Mouse (Mus musculus) G1E (cell line): ENCODE measurements around the gene Prol1.
"Not testable (repeated sequence)": the region's sequence is repeated elsewhere in the genome, so short reads cannot be mapped to it uniquely, and the experiment has no call there.

ENCODE experiments used
- CTCF ChIP-seq: IDR thresholded peaks from 2 replicates; pipeline ENCODE4 v1.5.1; 2012; ENCODE audit warnings: low read depth, low read length, inconsistent platforms, mixed read lengths
- GATA1 ChIP-seq: IDR thresholded peaks from 2 replicates; pipeline ENCODE4 v1.6.1; 2012; ENCODE audit warnings: borderline replicate concordance, low read length, inconsistent platforms, mixed read lengths
- POLR2AphosphoS5 ChIP-seq: IDR thresholded peaks from 2 replicates; pipeline ENCODE4 v1.6.1; 2012; ENCODE audit warnings: low read depth, low read length, inconsistent platforms; ENCODE audit not compliant: insufficient replicate concordance

- TF ChIP-seq CTCF, GATA1, POLR2AphosphoS5: not testable (repeated sequence)
Measured at GRCm38 (mm10) chr5:88348533-88348932, 31.4 kb downstream of the Prol1 start.
